Mouse (Mus musculus) urinary bladder, postnatal 25 days (tissue): Measurements from ENCODE around the gene Mapkapk5.

ENCODE experiments used
- DNase-seq: peaks from one replicate; pipeline ENCODE4 v3.0.0; 2022; ENCODE audit warnings: low spot score

Gene Mapkapk5

DNA sequence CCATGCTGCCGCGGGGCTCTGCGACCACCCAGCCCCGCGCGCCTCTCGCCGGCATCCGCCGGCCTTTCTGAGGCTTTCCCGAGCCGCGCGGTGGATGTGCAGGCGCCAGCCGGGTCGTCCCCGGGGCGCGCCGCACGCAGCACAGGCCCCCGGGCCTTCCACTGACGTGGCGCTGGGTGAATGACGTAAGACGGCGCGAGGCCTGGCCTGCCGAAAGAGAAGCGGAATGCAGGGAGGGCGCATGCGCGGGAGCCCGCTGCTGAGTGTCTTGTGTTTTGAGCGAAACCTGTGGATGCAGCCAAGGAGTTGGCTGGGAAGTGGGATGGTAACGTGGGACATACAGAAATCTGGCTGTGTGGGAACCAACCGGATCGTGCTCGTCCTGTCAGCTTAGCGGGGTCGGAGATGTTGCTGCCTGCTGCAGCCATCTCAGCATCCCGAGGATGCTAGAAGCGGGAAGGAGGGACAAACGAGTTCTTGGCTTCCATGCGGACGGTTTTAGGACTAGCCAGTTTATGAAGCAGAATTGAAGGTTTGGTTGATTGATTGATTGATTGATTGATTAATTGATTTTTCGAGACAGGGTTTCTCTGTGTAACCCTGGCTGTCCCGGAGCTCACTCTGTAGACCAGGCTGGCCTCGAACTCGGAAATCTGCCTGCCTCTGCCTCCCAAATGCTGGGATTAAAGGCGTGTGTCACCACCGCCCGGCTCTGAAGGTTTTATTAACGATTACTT is at the start of gene Mapkapk5:
TSS of gene Mapkapk5 (minus strand) at position 113 of the 737 bp plus-strand sequence.
- DNase-seq = peak; percentile 98

DNA sequence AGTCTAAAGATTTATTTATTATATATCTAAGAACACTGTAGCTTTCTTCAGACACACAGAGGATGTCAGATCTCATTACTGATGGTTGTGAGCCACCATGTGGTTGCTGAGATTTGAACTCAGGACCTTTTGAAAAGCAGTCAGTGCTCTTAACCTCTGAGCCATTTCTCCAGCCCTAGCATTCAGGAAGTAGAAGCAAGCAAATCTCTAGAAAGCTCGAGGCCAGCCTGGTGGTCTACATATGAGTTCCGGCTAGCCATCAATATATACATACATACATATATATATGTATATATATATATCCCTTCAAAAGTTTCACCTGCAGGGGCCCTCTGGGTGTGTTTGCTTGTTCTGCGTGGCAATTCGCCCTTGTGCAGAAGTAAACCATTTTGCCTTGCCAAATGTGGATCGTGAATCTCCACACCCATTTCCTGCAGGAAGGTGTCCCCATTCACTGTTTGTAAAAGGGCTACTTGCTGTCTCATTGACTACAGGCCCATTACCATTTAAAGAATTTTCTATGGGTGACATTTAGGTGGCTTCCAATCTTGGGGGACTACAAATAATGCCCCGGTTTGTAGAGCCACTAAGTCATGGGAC is 49.1 kb upstream of the Mapkapk5 start:
- no peak for DNase-seq

DNA sequence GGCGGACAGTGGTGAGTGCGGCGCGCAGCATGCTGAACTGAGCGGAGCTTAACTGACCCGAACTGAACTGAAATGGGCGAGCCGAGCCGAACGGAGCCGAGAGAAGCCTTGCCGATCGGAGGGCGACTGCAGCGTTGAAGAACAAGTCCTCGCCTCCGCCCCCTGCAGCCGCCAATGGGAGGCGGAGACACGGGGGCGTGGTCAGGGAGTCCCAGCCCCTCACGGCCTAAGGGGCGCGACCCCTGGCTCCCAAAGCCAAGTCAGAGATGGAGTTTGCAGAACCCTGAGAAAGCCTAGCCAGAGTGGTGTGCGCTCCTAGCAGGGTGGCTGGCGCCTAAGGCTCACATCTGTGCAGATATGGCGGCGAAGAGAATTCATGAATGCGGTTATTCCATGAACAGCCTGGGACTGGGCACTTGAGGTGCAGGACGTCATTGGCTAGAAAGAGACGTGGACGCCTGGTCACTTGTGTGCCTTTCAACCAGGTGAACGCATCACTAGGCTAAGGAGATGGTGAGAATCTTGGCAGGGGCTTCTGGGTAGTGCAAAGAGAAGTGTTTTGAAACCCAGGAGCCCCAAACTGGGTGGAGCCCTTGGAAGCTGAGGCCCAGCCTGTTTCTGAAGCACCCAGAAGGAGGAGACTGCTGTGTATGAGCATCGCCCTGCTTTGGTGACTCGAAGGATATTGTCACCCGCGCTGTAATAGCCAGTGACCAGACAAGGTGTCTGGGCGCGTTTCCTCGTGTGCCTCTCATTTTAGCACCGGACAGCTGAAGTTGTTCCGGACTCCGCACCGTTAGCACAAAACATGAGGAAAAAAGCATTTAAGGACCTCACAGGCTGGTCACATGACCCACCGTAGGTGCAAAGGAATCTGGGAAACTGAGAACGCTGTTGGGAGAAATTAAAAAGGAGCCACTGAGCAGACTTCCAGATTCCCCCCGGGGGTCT is 48.0 kb upstream of the Mapkapk5 start, which contains the start of gene Aldh2:
TSS of gene Aldh2 (minus strand) at position 374 of the 951 bp plus-strand sequence.
- peak; percentile 78 for DNase-seq

DNA sequence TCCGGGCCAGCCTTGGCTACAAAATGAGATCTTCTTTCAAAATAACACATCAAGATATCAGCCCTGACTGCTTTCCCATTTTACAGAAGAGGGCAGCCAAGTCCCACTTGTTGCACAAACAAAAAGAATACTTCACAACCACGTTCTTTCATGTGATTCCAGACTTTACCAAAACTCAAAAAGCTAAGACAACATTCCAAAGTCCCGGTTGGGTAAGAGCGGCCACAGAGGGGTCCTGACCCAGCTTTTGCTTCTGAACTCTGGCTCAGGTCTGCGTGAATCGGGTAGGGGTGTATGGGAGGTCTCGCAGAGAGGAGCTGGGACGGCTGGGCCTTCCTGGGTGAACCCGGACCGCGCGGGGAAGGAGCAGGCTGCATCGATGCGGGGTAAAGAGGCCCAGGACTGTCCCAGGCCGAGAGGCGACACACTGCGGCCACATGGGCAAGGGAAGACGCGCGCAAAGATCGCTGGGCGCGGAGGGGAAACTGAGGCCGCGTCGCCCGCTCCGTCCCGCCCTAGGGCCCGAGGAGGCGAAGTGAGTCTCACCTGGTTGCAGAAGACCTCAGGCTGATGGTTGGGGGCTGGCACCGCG is 47.2 kb upstream of the Mapkapk5 start:
- no peak for DNase-seq

DNA sequence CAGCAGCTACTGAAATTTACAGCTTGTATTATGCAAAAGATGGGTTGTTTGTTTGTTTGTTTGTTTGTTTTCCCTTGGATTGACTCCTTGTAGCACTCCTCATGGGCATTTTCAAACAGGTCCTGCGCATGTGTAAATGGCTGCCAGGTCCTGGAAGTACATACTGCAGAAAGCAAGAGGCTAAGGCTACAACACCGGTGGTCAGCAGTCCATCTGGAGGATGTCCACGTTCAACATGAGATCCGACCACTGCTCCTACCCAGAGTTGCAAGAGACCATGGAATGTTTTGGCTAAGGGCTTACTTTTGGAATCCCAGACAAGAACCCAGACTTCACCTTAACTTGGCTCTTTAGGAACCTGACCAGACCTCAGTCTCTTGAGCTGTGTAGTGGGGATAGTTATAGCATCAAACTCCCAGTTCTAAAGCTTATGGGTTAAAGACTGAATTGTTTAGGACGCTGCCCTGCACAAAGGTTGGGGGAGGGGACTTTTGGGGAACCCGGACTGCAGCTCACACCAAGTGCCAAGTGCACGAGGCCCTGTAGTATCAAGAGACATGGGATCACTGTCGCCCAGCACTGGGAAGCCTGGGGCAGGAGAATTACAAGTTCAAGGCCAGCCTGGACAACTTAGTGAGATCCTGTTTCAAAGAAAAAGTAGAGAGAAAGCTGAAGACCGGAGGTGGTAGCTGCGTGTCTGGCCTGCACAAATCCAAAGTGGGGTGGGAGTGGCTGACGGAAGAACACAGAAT is 46.5 kb upstream of the Mapkapk5 start:
- DNase-seq = no peak

DNA sequence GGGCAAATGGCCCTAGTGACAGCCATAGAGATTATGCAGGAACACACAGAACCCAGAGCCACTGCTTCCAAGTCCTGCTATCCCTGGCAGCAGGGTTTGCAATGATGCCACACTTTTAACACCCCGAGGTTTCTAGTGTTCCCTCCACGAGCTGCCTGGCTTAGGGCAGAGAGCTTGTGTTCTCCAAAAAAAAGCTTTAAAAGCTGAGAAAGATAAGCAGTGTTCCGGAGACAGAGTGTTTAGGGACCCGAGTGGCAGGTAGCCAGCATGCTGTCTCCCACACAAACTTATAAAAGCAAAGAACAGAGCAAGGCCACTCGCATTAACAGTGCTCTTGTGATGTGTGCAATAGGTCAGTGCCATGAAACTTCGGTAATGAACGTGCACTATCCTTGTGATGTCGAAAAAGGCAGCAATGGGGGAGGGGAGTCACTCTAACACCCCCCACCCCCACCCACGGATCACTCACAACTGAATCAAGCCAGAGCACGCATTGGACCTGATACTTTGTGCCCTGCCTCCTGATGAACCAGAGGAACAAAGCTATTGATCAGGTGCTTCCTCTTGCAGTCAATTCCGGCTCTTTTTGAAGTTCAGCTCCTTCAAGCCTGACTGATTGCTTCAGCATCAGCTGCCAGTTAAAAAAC is 45.8 kb upstream of the Mapkapk5 start:
- DNase-seq = no peak

DNA sequence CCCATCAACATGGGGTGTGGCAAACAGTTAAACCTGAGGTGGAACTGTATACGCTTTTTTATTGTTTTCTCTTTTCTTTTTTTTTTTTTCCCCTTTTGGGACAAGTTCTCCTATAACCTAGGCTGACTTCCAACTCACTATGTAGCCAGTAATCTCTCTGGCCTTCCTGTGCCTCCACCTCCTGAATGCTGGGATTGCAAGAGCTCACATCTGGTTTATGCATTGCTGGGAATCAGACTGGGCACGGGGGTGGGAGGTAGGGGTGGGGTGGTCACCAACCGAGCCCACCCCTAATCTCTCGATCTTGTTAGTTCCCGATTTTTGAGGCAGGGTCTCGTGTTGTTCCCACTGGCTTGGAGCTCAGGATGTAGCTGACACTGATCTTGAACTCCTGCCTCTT is 44.2 kb upstream of the Mapkapk5 start:
- DNase-seq = no peak

DNA sequence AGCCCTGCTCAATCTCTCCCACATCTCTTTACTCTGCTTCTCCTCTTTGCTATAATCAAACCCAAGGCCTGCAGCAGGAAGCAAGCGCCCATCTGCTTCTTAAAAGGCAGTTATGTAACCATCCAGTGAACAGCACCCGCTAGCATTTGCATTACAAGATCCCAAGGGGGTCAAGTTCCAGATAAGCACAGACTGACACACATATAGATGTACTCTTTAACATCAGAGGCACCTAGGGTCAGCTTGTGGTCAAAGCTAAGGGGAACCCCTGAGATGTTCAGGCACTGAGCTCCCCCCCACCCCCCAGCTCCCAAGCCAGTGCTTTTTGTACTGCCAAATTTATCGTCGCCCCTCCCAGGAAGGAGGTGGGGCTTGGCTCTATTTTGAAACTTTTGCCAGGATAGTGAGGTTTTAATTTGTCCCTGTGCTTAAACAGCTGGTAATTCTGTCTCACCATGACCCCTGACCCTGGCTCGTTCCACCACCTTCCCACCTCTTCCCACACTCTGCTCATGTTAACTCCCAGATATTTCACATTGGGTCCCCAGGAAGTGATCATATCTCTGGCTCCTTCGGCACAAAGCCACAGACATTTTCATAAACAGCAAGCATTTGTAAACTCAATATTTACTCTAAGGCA is 40.8 kb upstream of the Mapkapk5 start:
- DNase-seq = peak; percentile 29

DNA sequence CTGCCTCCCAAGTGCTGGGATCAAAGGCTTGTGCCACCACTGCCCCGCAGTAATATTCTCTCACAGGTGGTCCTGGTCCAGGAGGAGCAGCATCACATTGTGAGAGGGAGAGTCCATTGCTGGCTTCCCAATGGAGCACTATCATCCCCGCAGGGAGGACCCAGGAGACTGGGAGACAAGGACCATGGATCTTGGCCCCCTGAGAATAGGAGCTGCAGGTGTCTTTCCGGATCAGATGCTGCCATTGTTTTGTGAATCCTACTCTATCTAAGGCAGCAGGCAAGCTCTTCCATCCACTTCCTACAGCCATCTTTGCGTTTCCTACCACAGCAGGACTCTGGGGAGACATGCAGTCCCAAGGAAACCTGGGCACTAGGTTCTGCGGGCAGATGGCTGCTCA is 40.0 kb upstream of the Mapkapk5 start:
- no peak for DNase-seq

DNA sequence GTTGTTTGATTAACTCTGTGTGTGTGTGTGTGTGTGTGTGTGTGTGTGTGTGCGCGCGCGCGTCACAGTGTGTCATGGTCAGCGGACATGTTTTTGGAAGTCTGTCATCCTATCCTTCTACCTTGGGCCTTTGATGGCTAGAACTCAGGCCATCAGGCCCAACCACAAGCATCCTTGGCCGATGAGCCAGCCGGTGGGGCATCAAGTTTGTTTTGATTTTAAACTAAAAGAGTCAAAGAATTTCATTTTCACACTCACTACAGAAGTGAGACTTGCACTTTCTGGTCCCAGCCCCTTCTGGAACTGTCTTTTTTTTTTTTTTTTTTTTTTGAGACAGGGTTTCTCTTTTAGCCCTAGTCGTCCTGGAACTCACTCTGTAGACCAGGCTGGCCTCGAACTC is 39.3 kb upstream of the Mapkapk5 start:
- DNase-seq = no peak

DNA sequence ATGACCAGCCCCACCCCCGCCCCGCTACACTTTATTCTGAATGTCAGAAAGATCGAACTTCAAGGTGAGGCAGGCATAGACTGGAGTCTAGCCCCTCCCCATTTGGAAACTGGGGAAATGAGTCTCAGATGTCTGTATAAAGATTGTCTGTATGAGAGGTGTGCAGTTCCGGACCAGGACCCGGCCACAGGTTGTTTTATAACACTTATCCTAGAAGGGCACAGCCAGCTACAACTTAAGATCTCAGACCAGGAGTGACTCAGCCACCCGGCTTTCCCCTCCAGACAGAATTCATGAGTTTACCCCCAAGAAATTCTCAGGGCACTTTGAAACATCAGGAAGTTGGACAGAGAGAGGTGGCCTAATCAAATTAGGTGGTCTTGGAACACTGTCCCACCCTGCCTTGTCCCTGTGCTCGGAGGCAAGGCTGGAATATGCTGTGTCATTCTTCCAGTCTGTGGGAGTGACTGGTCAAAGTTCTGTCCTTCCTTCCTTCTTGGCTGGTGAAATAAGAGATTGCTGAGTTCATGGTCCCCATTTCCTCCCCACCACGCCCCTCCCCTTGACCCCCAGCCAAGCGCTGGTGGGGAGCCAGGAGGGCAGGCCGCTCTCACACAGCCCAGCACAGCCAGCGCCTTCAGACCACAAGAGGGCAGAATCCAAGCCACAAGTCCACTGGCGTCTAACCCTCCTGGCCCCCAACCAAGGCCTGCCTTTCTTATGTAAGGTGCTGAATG is 38.2 kb upstream of the Mapkapk5 start:
- DNase-seq = peak; percentile 84

DNA sequence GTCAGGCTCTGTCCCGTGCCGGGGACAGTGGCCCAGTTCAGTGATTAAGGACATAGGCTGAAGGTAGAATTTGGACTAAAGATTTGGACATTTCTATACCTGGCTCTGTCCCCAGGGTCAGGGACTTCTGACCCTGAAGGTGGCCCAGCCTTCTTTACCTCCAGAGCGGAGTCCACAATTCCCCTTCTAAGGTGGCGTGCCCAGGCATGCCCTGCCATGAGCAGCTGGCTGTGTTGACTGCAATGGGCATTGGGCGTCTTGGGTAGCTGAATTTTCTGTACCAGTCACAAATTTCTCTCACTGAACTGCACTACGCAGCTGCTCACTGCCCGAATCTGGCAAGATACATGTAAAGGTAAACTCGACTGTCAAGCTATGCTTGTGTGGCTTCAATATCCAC is 36.2 kb upstream of the Mapkapk5 start:
- DNase-seq = no peak

DNA sequence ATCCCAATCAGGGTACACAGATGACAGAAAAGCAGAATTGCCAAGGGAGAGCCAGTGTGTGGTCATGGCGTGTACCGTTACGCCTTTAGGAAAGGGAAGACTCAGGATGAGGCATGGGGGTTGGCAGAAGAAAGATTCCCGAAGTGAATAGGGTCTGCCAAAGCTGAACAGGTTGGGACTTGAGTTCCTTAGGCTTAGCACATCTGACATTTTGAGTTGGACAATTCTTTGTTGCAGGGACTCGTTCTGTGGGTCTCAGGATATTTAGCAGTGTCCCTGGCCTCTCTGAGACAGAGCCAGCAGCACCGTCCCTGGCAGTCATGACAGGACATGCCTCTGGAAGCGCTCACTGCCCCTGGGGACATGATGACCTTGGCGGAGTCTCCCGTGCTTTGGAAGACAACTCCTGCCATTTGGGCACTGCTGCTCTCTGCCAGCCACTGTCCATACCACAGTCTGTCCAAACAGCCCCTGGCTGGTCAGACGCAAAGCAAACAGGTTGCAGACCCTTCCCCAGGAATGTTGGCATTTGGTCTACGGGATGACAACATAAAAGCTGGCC is 31.3 kb upstream of the Mapkapk5 start:
- DNase-seq = no peak

DNA sequence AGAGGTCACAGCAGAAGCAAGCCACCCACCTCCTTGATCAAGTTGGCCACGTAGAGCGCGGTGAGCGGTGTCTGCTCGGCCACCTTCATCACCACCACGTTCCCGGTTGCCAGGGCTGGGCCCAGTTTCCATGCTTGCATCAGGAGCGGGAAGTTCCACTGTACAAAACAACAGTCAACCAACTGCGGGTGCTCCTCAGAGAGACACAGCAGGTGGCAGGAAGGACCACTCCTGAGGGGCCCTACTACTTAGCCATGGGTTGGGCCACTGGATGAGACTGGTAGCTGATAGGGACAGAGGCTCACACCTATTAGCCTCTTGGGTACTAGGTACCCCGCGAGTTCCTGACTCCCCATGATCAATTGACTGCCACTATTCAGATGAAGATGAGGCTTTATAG is 30.2 kb upstream of the Mapkapk5 start:
- no peak for DNase-seq

DNA sequence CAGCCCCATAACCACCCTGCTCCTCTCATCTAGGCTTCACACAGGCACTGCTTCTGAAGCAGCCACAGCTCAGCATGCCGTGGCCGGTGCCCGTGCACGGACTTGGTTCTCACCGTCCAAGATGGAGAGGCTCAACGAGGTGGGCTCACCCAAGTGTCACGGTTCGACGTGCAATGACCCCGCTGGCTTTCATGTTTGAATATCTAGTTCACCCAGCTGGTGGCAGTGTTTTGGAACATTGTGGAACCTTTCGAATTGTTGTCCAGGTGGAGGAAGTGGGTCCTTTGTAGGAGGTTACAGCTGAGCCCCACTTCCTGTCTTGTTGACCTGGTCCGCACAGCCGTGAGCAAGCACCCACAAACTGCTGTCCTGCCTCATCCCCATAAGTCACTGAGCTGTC is 28.4 kb upstream of the Mapkapk5 start:
- no peak for DNase-seq

DNA sequence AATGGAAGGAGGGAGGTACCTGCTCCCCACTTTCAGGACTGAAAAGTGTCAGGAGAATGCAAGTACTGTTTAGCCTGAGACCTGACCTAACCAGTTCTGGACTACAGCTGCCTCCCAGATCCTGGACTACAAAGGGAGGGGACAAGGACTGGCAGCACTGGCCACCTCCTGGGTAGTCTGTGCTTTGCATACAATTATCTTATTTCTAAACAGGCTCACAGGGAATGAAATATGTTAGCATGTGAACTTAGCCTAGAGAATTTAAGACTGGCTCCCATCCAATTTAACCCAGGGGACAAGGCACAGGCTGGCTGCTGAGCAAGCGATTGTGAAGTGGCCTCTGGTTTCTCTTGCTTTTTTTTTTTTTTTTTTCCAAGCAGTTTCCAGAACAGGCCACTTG is 25.1 kb upstream of the Mapkapk5 start:
- no peak for DNase-seq

DNA sequence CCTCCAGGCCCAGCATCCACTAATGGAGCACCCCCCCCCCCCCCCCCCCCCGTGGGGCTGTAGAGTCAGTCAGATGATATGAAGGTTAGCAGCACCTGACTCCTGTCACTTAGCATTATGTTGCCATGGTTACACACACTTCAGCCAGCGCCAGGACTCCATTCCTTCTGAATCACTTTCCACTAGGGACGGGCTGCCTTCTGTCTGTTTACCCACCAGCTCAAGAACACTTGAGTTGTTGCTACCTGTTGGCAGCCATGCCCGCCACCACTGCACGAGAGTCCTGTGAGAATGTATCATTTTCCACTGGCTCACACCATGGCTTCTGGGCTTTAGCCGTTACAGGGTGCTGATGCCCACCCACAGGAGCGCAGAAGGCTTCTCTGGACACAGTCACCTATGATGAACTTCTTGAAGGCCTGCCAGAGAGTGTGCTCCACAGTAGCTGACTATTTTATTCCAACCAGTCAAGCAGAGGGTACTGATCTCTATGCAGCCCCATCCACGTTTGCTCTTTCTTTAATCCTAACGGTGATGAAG is 24.2 kb upstream of the Mapkapk5 start:
- DNase-seq = no peak

DNA sequence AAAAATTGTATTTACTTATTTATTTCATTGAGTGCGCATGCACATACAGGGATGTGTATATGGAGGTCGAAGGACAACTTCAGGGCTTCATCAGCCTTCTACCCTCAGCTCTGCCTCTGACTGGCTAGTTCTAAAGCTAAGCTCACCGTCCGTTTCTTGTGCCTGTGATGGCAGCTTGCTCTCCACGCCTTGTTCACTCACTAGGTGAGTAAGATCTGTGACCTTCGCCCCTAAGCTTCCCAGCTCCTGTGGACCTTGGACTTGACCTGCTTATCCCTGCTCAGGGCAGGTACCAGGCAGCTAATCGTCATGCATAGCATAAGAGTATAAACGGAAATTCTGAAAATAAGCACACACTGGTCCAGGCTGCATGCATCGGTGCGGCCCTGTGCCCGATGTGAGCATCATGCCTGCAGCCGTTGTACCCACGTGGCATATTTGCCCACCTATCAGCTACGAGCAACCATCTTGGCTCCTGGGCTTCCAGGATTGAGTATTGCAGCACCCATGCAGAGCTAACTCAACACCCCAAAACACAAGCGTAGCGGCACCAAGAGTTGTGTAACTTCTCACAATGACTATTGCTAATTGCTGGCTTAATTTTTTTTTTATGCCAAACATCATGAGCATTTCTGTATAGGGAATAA is 20.5 kb upstream of the Mapkapk5 start:
- DNase-seq = no peak

DNA sequence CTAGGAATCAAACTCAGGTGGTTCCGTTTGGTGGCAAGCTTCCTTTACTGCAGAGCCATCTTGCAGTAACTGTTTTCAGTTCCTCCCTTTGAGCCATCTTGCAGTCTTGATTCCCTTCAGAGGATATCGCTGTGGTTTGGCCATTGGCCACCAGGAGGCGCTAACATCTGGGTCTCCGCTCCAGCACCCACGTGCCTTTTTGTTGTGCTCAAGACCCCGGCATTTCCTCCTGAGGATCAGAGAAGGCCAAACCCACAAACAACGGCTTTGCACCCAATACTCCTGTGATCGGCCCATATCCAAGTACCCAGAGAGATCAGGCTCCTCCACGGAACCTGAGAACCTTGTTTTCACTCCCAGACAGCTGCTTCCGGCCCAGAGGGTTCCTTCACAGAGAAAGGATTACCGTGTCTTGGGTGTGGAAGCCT is 18.8 kb upstream of the Mapkapk5 start:
- peak; percentile 83 for DNase-seq
